Mouse (Mus musculus) cortical plate, adult 2 months (tissue): ENCODE measurements at regions not wholly inside any gene's neighbourhood (a gene's known extent, or its start where the extent isn't known, plus 50 kb on each side); places are given as distances from the start of the nearest gene placed in this dataset.

Experiments used
- H3K27ac ChIP-seq: fragments of 200-500 bp; 2 replicates; pipeline ENCODE4 v1.5.1; 2012; ENCODE audit warnings: low read length, control low read depth, inconsistent platforms; ENCODE audit not compliant: insufficient read depth
- H3K4me1 ChIP-seq: fragments of 200-500 bp; 2 replicates; pipeline ENCODE4 v1.6.1; 2011; ENCODE audit warnings: low read length; ENCODE audit not compliant: control insufficient read depth, insufficient read depth
- H3K4me3 ChIP-seq: fragments of 200-500 bp; 2 replicates; pipeline ENCODE4 v1.5.1; 2011; ENCODE audit warnings: mild to moderate bottlenecking, low read length, control low read depth; ENCODE audit not compliant: insufficient read depth
- CTCF ChIP-seq: fragments of 200-500 bp; IDR thresholded peaks from 2 replicates; pipeline ENCODE4 v1.5.1; 2011; ENCODE audit warnings: mild to moderate bottlenecking, control low read depth, low read length; ENCODE audit not compliant: insufficient read depth; ENCODE audit errors: extremely low read depth
- POLR2A ChIP-seq: fragments of 200-500 bp; IDR thresholded peaks from 2 replicates; pipeline ENCODE4 v1.6.1; 2011; ENCODE audit warnings: mild to moderate bottlenecking, low read length, control low read depth; ENCODE audit not compliant: insufficient read depth; ENCODE audit errors: extremely low read depth

GRCm38 (mm10) chr10:25082930-25083329, 155.6 kb upstream of the Arg1 start:
- Histone ChIP-seq H3K4me3 (no peak overlapping the region), H3K4me1 (no peaks in the 10 kb centered on the region), H3K27ac (no peak overlapping the region)
- TF ChIP-seq POLR2A: no peak
- no peak for TF ChIP-seq CTCF

- Histone ChIP-seq H3K4me3 (no peak overlapping the region), H3K4me1 (peaks cover 8% of the 10 kb centered on the region; the same call in 1 of the 2 replicates), H3K27ac (no peak overlapping the region)
- TF ChIP-seq POLR2A (no peak), CTCF (no peak)
Observed at GRCm38 (mm10) chr10:25072617-25073016, 145.3 kb upstream of the Arg1 start.

- Histone ChIP-seq H3K4me3 (no peak overlapping the region), H3K4me1 (peaks cover 6% of the 10 kb centered on the region; the same call in 1 of the 2 replicates), H3K27ac (no peak overlapping the region)
- TF ChIP-seq POLR2A (no peak), CTCF (no peak)
Observed at GRCm38 (mm10) chr10:25068301-25068700, 141.0 kb upstream of the Arg1 start.

GRCm38 (mm10) chr10:25064701-25065362, 137.5 kb upstream of the Arg1 start:
- Histone ChIP-seq H3K27ac (no peak overlapping the region), H3K4me3 (no peak overlapping the region), H3K4me1 (peaks cover 6% of the 10 kb centered on the region; the same call in 1 of the 2 replicates)
- TF ChIP-seq POLR2A (no peak), CTCF (no peak)

GRCm38 (mm10) chr10:25061402-25062055, 134.2 kb upstream of the Arg1 start:
- Histone ChIP-seq H3K27ac (no peak overlapping the region), H3K4me1 (no peaks in the 10 kb centered on the region), H3K4me3 (no peak overlapping the region)
- TF ChIP-seq POLR2A (no peak), CTCF (no peak)

GRCm38 (mm10) chr10:25058694-25059093, 131.4 kb upstream of the Arg1 start:
- H3K27ac ChIP-seq: no peak overlapping the region
- no peak for TF ChIP-seq POLR2A
- H3K4me1 ChIP-seq: no peaks in the 10 kb centered on the region
- H3K4me3 ChIP-seq: no peak overlapping the region

GRCm38 (mm10) chr10:25051998-25052397, 124.7 kb upstream of the Arg1 start:
- no peaks in the 10 kb centered on the region for H3K4me1 ChIP-seq

GRCm38 (mm10) chr10:25051368-25051874, 124.1 kb upstream of the Arg1 start:
- no peaks in the 10 kb centered on the region for H3K4me1 ChIP-seq
- TF ChIP-seq POLR2A: no peak
- H3K4me3 ChIP-seq: no peak overlapping the region
- H3K27ac ChIP-seq: no peak overlapping the region

More at GRCm38 (mm10) chr10:25051998-25052397, 124.7 kb upstream of the Arg1 start:
- no peak overlapping the region for H3K4me3 ChIP-seq
- no peak for TF ChIP-seq CTCF
- TF ChIP-seq POLR2A: no peak
- H3K27ac ChIP-seq: no peak overlapping the region

- no peak overlapping the region for H3K4me3 ChIP-seq
- no peak overlapping the region for H3K27ac ChIP-seq
- no peaks in the 10 kb centered on the region for H3K4me1 ChIP-seq
- TF ChIP-seq POLR2A: no peak
- no peak for TF ChIP-seq CTCF
Observed at GRCm38 (mm10) chr10:25041221-25041620, 113.9 kb upstream of the Arg1 start.

- no peak for TF ChIP-seq POLR2A
- TF ChIP-seq CTCF: no peak
- no peak overlapping the region for H3K27ac ChIP-seq
- H3K4me3 ChIP-seq: no peak overlapping the region
- no peaks in the 10 kb centered on the region for H3K4me1 ChIP-seq
Observed at GRCm38 (mm10) chr10:25039926-25040325, 112.6 kb upstream of the Arg1 start.
